Mouse (Mus musculus) midbrain, embryonic 15.5 days (tissue): Measurements from ENCODE around the gene Frrs1l. TPM values are rescaled to one million over a fixed set of nuclear protein-coding genes. Genes with fewer than 3 reads are reported as not detected.

ENCODE experiments used
- ATAC-seq: fragments of 200-750 bp; cut with Nextera tagmentation; replicated peaks from 2 replicates; pipeline ENCODE4 v1.8.0; 2017; ENCODE audit warnings: moderate TSS enrichment
- H3K27ac ChIP-seq: fragments of 300-500 bp; sonication (generic); 2 replicates; pipeline ENCODE4 v1.5.1; 2015; ENCODE audit warnings: mild to moderate bottlenecking, inconsistent platforms
- H3K27me3 ChIP-seq: fragments of 300-500 bp; sonication (generic); replicated peaks from 2 replicates; pipeline ENCODE4 v1.6.1; 2015; ENCODE audit warnings: inconsistent platforms
- H3K36me3 ChIP-seq: fragments of 300-500 bp; sonication (generic); replicated peaks from 2 replicates; pipeline ENCODE4 v1.6.1; 2015; ENCODE audit warnings: inconsistent platforms
- H3K4me1 ChIP-seq: fragments of 300-500 bp; sonication (generic); 2 replicates; pipeline ENCODE4 v1.6.1; 2015; ENCODE audit warnings: inconsistent platforms
- H3K4me2 ChIP-seq: fragments of 300-500 bp; sonication (generic); 2 replicates; pipeline ENCODE4 v1.6.1; 2015; ENCODE audit warnings: inconsistent platforms, mild to moderate bottlenecking, moderate library complexity
- H3K4me3 ChIP-seq: fragments of 300-500 bp; sonication (generic); 2 replicates; pipeline ENCODE4 v1.5.1; 2015; ENCODE audit warnings: mild to moderate bottlenecking, inconsistent platforms
- H3K9ac ChIP-seq: fragments of 300-500 bp; sonication (generic); 2 replicates; pipeline ENCODE4 v1.6.1; 2015; ENCODE audit warnings: mild to moderate bottlenecking, inconsistent platforms
- H3K9me3 ChIP-seq: fragments of 300-500 bp; sonication (generic); 2 replicates; pipeline ENCODE4 v1.6.1; 2016; ENCODE audit warnings: inconsistent platforms
- WGBS: fragments of 180-500 bp; shearing (Covaris S2); methylation state at CpG from one replicate; pipeline ENCODE4 v1.1.7; 2015; ENCODE audit warnings: mixed read lengths; 5-methylcytosine and 5-hydroxymethylcytosine counted together
- polyA plus RNA-seq: library from polyadenylated mRNA; unstranded; fragments of >200 nt; fragmentation: Nextera tagmentation; extraction: Ambion mirVana; gene quantifications from 2 replicates; pipeline ENCODE4 v1.2.1, GENCODE M21; 2015

Frrs1l gene
- 19.5 and 21.8 TPM in 2 replicates for polyA plus RNA-seq

- peak; percentile 96 for ATAC-seq
- no peaks in the 10 kb centered on the region for H3K27me3 ChIP-seq
These were observed at the start of gene Frrs1l for GRCm38 (mm10) chr4:56990215-56990584. Frrs1l (minus strand) TSS chr4:56990391.

DNA sequence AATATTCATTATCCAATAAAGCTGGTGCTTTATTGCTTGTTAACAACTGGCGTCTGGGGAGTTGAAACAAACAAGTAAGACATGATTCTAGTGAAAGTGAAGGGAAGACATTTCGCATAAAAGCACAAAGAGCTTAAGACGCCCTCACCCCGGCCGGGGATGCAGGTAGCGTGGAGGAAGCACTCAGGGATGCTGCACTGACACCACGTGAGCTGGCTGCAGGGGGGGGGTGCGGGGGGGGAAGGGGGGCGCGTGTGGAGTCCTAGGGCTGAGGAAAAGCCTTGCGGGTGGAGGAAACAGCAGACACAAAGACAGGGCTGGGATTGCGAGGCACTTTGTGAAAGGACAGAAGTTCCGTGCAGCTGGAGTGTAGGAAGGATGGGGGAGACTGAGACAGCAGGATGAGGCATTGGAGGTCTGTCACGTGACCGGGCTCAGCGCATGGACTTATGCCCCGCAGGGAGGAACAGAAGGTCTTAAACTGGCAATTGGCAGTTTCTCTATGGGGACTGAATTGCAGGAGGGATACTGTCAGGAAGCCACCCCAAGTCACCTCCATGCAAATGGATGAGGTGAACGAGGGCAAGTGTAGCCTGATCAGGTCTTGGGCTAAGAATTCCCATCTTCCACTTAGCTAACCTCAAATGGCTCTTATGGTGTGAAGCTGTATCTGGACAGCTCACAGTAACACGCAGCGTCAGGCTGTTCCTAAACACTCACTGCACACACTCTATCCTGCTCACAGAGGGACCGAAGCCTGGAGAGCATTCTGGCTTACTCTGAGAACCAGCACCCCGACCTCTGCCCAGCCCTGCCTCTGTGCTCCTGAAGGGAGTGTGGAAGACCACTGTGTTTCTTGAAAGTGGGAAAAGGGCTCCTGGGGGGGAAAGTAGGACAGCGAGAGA is 49.2 kb upstream of the Frrs1l start:
- peak overlapping the region; percentile 68 for H3K27ac ChIP-seq
- WGBS: 7% methylated on average over 22 of the region's 23 CpGs
- H3K9me3 ChIP-seq: no peaks in the 10 kb centered on the region
- peaks cover 16% of the 10 kb centered on the region for H3K4me1 ChIP-seq
- peak overlapping the region; percentile 53 for H3K4me2 ChIP-seq
- peak overlapping the region; percentile 24 for H3K9ac ChIP-seq
- H3K36me3 ChIP-seq: no peaks in the 10 kb centered on the region
- H3K4me3 ChIP-seq: peak overlapping the region; percentile 30
- H3K27me3 ChIP-seq: no peaks in the 10 kb centered on the region
- ATAC-seq: peak; percentile 88

More at GRCm38 (mm10) chr4:56990215-56990584, at the start of gene Frrs1l:
- Histone ChIP-seq H3K4me3 (peak within 1 kb of the TSS; percentile 86), H3K27ac (peak within 1 kb of the TSS; percentile 88), H3K36me3 (no peaks in the 10 kb centered on the region), H3K9me3 (no peaks in the 10 kb centered on the region), H3K4me1 (peaks cover 11% of the 10 kb centered on the region; the same call in 1 of the 2 replicates), H3K4me2 (peak within 1 kb of the TSS; percentile 86), H3K9ac (peak within 1 kb of the TSS; percentile 81)
- WGBS: 0% methylated on average over 40 of the region's 44 CpGs

- Histone ChIP-seq H3K27ac (no peak overlapping the region), H3K36me3 (no peaks in the 10 kb centered on the region), H3K4me2 (no peak overlapping the region), H3K9ac (no peak overlapping the region), H3K27me3 (no peaks in the 10 kb centered on the region), H3K4me3 (no peak overlapping the region), H3K4me1 (peaks cover 16% of the 10 kb centered on the region), H3K9me3 (no peaks in the 10 kb centered on the region)
- WGBS: 78% methylated on average over 7 of the region's 7 CpGs
- no peak for ATAC-seq
These were observed 47.4 kb upstream of the Frrs1l start for GRCm38 (mm10) chr4:57037554-57037953.

GRCm38 (mm10) chr4:57034169-57034568 is 44.0 kb upstream of the Frrs1l start:
- no peak overlapping the region for H3K9ac ChIP-seq
- no peaks in the 10 kb centered on the region for H3K27me3 ChIP-seq
- no peaks in the 10 kb centered on the region for H3K36me3 ChIP-seq
- H3K4me3 ChIP-seq: no peak overlapping the region
- ATAC-seq: no peak
- H3K9me3 ChIP-seq: no peaks in the 10 kb centered on the region
- 74% methylated on average over 5 of the region's 5 CpGs for WGBS
- no peak overlapping the region for H3K4me2 ChIP-seq
- peaks cover 9% of the 10 kb centered on the region for H3K4me1 ChIP-seq
- no peak overlapping the region for H3K27ac ChIP-seq

DNA sequence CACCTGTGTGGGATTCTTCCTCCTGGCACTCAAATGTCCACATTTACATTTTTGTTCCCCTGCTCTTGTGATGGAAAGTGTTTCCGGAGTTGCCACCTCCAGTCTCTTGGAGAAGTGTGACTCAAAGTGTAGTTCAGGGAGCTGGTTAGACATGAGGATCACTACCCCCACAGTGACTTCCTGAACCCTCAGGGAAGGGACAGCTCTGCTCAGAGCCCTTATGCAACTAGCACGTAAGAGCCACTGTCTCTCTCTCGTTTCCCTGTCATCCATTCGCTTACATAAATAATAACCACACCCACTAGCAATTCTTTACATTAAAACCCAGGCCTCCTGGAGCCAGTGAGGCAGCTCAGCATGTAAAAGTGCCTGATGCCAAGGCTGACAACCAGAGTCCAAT is 41.2 kb upstream of the Frrs1l start:
- H3K9me3 ChIP-seq: no peaks in the 10 kb centered on the region
- no peak overlapping the region for H3K4me2 ChIP-seq
- H3K27ac ChIP-seq: no peak overlapping the region
- no peak for ATAC-seq
- no peak overlapping the region for H3K9ac ChIP-seq
- no peaks in the 10 kb centered on the region for H3K27me3 ChIP-seq
- WGBS: 85% methylated on average over 4 of the region's 4 CpGs
- H3K36me3 ChIP-seq: no peaks in the 10 kb centered on the region
- no peak overlapping the region for H3K4me3 ChIP-seq
- no peaks in the 10 kb centered on the region for H3K4me1 ChIP-seq

DNA sequence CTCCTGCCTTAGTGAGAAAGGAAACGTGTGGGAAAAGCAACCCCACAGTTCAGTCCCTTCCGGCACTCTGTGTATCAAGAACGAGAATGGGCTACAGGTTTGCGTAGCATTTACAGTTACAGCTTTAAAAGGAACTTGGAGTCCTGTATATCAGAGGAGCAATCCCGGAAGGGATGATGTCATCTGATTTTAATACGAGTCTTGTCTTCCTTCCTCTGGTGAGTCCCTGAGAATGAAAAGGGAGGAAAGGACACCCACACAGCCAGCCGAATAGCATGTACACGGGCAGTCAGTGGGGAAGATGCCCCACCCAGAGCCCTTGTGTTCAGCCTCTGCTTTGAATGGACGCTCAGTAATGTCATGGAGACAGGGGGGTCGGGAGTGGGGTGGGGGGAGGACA is 37.8 kb upstream of the Frrs1l start:
- 55% methylated on average over 10 of the region's 10 CpGs for WGBS
- H3K4me1 ChIP-seq: no peaks in the 10 kb centered on the region

GRCm38 (mm10) chr4:57023527-57023926 is 33.3 kb upstream of the Frrs1l start:
- Histone ChIP-seq H3K4me2 (no peak overlapping the region), H3K36me3 (no peaks in the 10 kb centered on the region), H3K9me3 (no peaks in the 10 kb centered on the region), H3K27ac (no peak overlapping the region), H3K9ac (no peak overlapping the region), H3K4me1 (no peaks in the 10 kb centered on the region), H3K27me3 (no peaks in the 10 kb centered on the region), H3K4me3 (no peak overlapping the region)
- ATAC-seq: no peak
- WGBS: 71% methylated on average over 3 of the region's 3 CpGs

More for the DNA sequence above, 37.8 kb upstream of the Frrs1l start:
- no peaks in the 10 kb centered on the region for H3K27me3 ChIP-seq
- H3K4me3 ChIP-seq: no peak overlapping the region
- H3K9ac ChIP-seq: no peak overlapping the region
- H3K27ac ChIP-seq: no peak overlapping the region
- ATAC-seq: no peak
- H3K36me3 ChIP-seq: no peaks in the 10 kb centered on the region
- H3K9me3 ChIP-seq: no peaks in the 10 kb centered on the region
- no peak overlapping the region for H3K4me2 ChIP-seq

DNA sequence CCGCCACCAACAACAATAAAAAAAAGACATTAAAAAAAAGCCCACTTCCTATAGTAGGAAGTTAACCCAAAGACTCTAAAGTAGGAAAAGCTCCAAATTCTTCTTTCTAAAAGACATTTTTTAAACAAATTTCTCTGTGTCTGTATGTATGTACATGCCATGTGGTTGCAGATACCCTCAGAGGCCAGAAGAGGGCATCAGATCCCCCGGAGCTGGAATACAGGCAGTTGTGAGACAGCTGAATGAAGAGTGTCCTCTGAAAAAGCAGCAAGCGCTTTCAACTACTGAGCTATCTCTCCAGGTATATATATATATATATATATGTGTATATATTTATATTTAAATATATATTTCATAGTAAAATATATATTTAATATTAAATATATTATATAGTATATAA is 31.1 kb upstream of the Frrs1l start:
- ATAC-seq: no peak
- H3K4me3 ChIP-seq: no peak overlapping the region
- no peaks in the 10 kb centered on the region for H3K4me1 ChIP-seq
- WGBS: 85% methylated on average over 3 of the region's 3 CpGs
- H3K27ac ChIP-seq: no peak overlapping the region
- H3K4me2 ChIP-seq: no peak overlapping the region
- H3K9ac ChIP-seq: no peak overlapping the region
- H3K27me3 ChIP-seq: no peaks in the 10 kb centered on the region
- H3K9me3 ChIP-seq: no peaks in the 10 kb centered on the region
- no peaks in the 10 kb centered on the region for H3K36me3 ChIP-seq

DNA sequence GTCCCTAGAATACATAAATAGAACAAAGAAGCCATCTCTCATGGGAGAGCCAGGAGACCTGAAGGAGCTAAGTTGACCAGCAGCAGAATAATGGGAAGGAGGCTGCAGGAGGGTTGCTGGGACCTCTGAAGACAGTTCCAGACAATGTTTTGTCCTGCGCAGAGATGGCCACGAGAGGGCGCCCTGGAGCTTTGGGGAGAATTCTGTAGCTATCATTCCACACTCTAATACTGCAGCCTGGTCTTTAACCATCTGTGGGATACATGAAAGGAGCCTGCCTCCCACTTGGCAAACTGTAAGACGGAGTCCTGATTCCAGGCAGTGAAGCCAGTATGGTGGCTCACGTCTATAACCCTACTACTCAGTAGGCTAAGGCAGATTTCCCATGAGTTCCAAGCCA is 27.0 kb upstream of the Frrs1l start:
- WGBS: 26% methylated on average over 5 of the region's 5 CpGs
- ATAC-seq: no peak
- H3K4me2 ChIP-seq: no peak overlapping the region
- H3K27me3 ChIP-seq: no peaks in the 10 kb centered on the region
- H3K36me3 ChIP-seq: no peaks in the 10 kb centered on the region
- no peak overlapping the region for H3K4me3 ChIP-seq
- no peaks in the 10 kb centered on the region for H3K9me3 ChIP-seq
- H3K9ac ChIP-seq: no peak overlapping the region
- no peaks in the 10 kb centered on the region for H3K4me1 ChIP-seq
- H3K27ac ChIP-seq: no peak overlapping the region

DNA sequence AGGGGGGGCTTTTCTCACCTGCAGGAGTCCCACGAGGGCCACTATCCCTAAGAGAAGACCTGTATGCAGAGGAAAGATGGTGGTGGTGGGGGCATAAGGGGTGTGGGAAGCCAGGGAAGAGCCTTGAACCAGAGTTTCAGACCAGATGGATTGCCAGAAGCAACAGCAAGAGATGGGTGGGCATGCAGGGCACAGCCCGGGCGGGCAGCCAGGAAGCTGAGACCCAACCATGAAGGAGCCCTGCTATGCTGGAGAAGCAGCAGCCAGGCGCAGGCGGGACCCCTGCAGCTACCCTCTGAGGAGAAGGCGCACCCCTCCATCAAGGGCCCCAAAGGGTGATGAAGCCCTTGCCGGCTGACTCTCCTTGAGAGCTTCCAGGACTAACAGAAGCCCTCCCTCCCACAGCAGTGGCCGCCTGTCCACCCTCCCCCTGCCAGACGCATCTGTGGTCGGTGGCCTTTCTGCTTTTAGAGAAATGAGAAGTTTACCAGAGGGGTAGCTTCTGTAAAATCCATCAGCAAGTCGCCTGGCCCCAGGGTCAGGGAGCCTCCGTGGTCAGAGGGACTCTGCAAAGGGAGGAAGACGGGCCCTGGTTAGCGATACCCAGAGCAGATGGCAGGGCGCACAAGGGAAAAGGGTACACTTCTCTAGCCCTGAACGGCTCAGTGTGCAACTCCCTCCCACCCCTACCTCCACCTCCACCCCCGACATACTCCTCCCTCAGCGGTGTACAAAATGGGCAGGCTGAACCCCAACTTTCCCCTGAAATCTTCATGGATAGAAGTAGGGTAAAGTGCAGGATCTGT is 26.4 kb upstream of the Frrs1l start:
- Histone ChIP-seq H3K4me2 (no peak overlapping the region), H3K27ac (no peak overlapping the region), H3K36me3 (no peaks in the 10 kb centered on the region), H3K4me1 (no peaks in the 10 kb centered on the region), H3K4me3 (no peak overlapping the region), H3K9me3 (no peaks in the 10 kb centered on the region), H3K9ac (no peak overlapping the region), H3K27me3 (no peaks in the 10 kb centered on the region)
- no peak for ATAC-seq
- WGBS: 47% methylated on average over 18 of the region's 18 CpGs

DNA sequence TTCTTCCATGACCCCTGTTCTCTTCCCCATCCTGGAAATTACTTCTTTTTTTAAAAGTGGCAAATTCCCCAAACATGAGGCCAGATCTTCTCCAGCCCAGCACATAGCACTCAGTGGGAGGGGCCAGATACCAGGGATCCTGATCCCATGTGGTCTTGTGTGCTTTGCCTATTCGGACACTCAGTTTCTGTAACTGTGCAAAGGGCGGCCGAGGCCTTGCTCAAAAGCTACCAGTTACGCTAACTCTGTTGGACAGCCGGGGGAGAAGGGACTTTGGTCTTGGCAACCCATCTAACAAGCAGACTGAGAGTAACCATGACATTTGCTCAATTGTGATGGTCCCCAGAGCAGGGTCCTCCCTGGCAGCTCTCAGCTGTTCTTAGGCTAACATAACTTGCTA is 24.8 kb upstream of the Frrs1l start:
- no peaks in the 10 kb centered on the region for H3K4me1 ChIP-seq
- no peak overlapping the region for H3K27ac ChIP-seq
- H3K27me3 ChIP-seq: no peaks in the 10 kb centered on the region
- no peak overlapping the region for H3K4me3 ChIP-seq
- H3K9me3 ChIP-seq: no peaks in the 10 kb centered on the region
- no peak for ATAC-seq
- H3K4me2 ChIP-seq: no peak overlapping the region
- H3K9ac ChIP-seq: no peak overlapping the region
- H3K36me3 ChIP-seq: no peaks in the 10 kb centered on the region
- 85% methylated on average over 5 of the region's 5 CpGs for WGBS

DNA sequence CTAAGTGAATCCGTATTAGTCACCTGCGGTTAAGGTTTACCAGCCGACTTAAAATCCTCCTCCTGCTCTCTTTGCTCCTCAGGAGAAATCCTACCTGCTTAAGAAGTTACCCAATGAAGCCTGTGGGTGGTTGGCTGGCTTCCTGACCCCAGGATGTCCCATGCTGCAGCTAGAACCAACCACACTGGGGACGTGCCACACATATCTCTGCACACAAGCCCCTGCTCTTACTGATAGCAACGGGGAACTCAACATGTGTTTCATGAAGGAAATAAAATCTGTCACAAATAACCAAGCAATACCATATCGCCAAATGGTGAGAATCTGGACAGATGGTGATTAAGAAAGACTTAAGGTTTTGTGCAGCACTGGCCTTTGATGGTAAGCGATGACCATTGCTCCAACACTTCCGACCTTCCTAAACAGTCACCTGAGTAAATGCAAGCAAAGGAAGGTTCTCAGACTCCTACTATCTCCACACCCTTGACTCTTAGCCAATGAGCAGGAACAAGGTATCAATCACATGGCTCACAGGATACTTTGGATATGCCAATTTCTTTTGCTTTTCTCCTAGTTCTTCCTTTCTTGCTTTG is 21.4 kb upstream of the Frrs1l start:
- ATAC-seq: no peak
- Histone ChIP-seq H3K4me3 (no peak overlapping the region), H3K4me2 (no peak overlapping the region), H3K4me1 (no peaks in the 10 kb centered on the region), H3K36me3 (no peaks in the 10 kb centered on the region), H3K9ac (no peak overlapping the region), H3K27ac (no peak overlapping the region), H3K9me3 (no peaks in the 10 kb centered on the region), H3K27me3 (no peaks in the 10 kb centered on the region)
- 67% methylated on average over 8 of the region's 8 CpGs for WGBS
